Mouse (Mus musculus) gastrocnemius, adult 8-10 months (tissue): ENCODE measurements around the gene Pitpnm2. TPM values are rescaled to one million over a fixed set of nuclear protein-coding genes. Genes with fewer than 3 reads are reported as not detected.
A peak's percentile ranks its signal among the peaks of the same experiment; 100 is the strongest.

Experiments
- DNase-seq, 2 experiments: peaks; one replicate each; pipeline ENCODE4 v3.0.0; 2022; ENCODE audit warnings: low spot score in 2 of 2
- total RNA-seq, 4 experiments: library from RNA; stranded (reverse); gene quantifications; 2 replicates each; pipeline ENCODE4 v1.2.4; 2022

Pitpnm2 gene
- total RNA-seq, 4 experiments from 2014 or later, result 19.3 to 22.4 (median 20.8) TPM

DNA sequence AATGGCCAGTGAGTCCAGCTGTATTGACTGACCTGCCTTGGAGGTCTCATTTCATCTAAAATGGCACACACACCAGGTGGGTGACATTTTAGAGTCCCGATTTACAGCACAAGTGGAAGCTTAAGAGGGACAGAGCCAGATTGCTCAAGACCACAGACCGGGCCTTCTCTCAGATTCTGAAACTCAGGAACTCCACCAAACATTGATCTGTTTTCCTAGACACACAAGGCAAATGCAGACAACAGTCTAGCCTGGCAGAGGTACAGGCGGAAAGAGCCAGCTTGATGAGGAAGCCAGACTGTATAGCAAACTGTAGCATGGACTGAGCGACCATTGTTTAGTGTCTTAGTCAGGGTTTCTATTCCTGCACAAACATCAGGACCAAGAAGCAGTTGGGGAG, 46.3 kb downstream of the Pitpnm2 start:
- DNase-seq, result no peak

DNA sequence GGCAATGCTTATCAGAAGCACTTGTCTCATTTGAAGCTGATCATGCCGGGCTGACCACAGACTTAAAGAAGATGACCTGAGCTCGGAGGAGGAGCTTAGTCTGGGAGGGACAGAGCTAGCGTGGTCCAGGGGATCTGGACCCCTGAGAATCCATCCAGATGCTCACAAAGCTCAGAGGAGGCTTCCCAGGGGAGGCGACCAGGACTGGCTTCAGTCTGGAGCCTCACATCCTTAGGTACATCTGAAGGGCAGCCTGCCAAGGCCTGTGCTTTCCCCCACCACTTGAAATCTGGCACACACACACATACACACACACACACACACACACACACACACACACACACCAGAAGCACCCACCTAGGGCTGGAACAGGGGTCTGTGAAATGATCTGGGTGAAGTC, 47.5 kb downstream of the Pitpnm2 start:
- DNase-seq, result no peak

DNA sequence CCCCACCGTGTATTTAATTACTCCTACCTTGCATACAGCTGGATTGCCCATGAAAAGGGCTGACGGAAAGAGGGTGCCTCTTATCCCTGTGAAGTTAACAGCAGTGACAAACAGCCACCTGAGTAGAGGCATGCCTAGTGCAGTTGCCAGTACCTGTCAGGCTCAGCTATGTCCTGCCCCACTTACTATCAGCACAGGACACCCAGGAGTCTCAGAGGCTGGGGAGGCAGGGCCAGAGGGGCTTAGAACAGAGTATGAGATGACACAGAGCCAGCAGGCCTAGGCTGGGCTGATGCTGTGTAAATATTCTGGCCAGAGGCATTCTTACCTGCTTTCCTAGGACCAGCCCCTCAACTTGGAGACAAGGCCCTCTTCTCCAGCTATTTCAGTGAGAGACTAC, 48.0 kb downstream of the Pitpnm2 start:
- DNase-seq, result no peak

DNA sequence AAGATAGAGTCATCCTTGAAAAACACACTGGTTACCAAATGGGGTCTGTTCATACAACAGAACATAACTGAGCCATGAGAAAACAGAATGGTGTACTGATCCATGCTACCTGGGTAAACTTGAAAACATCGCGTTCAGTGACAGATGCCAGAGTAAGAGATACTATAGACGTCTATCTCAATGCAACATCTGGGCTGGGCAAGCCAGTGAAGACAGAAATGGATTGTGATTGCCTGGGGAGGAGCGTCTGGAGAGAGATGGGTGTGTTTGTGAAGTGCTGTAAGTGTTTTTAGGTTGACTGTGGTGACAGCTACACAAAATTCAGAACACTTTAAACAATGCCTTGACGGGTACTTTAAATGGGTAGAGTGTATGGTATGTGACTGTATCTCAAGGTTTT, 48.7 kb downstream of the Pitpnm2 start:
- no peak for DNase-seq

DNA sequence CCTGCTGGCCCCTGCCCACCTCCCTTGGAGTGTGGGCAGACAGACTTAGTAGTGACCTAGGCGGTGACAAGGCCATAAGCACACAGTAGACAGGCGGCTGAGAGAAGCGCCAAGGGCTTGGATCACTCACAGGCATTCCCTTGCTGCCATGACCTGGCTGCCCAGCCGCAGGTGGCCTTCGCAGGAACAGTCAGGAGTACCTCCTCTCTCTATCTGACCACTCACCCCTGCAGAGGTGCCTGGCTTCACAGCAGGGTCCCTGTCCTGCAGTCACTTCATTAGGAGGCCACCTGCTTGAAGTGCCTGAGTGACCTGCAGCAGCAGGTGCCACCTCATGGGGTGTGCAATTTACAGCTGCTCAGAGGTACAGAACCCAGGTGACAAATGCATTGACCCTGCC, 50.4 kb downstream of the Pitpnm2 start:
- DNase-seq, result no peak

DNA sequence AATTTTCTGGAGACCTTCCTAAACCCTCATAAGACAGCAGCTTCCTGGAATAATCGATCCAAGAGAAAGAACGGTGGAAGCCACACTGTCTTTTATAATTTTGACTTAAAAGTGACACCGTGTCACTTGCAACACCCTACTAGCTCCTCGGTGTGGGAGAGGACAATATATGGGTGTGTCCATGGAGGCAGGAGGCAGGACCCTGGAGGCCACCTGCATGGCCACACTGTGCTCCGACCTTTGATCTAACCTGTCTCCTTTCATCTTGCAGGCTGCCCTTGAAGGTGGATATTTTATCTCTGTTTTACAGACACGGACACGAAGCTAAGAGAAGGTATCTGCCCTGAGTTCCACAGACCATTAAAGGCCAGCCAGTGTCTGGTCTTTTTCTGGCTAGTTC, 51.1 kb downstream of the Pitpnm2 start:
- DNase-seq, result no peak

DNA sequence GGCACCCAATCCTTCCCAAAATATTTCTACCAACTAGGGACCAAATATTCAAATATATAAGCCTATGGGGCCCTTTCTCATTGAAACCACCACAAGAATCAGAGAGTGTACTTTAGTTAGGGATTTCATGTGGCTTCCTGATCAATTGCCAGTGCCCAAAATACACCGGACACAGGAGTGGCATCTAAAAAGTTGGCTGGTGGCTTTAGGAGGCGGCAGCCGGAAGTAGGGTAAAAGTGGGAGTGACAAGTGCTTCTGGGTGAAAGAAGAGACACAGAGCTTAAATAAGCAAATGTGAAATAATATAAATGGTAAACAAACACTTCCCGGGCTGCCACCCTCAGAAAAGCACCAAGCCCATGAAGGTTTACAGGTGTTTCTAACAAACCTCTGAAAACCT, 53.5 kb downstream of the Pitpnm2 start:
- no peak for DNase-seq

DNA sequence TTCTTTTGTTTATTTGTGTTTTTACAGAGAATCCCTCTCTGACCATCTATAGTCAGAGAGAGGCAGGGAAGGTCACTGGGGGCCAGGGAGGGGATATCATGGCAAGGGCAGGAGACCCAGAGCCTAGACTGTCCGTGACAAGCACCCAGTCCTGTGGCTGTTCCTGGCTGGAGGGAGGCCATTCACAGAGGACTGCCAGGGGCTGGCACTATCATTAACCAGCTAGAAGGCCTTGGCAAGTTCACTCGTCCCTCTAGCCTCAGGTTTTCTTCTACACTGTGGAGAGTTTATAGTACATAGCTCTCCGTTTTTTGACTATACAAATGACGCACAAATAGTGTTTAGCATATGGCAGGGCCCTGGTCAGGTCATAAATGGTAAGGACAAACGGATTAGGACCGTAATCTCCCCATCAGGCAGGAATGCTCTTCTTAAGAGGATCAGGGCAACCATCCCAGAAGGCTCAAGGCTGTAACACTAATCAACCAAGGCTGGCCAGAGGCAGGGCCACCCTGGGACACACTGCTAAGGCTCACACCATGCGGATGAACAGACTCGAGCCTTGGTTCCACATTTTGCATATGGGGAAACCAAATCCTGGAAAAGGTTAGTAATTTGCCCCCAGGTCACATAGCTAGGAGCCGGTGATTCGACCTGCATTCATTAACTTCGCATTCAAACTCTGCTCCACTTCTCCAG, 55.0 kb downstream of the Pitpnm2 start:
- peak; percentile 49 to 65 for DNase-seq

DNA sequence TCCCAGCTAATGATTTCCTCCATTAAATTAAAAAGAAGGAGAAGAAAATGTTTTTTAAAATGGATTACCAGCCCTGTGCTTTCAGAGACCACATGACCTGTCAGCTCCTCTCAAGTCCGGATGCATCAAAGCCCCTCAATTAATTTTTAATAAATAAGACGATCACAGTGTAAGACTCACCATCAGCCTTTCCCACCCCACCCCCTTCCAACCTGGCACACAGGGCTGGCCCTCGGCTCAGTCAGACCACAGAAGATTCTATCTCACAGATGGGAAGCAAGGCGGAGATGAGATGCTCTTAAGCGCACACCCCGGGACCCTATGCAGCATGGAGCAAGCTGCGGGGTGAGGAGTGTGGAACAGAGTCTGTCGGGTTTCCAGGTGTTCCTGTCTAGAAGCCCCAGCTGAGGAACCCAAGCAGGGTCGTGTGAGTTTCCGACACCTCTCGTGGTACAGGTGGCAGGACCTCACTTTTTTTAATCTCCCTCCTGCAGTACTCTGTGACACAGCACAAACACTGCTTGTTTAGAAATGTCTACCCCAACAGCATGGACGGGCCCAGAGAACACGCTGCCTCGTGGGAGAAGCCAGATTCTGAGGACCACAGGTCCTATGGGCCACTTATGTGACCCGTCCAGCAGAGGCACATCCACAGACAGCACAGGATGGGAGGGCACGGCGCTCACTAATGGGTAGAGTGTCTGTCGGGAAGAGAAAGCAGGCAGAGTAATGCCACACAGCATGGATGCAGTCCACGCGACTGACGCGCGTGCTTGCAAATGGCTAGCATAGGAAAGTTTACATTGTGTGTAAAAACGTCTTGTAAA, 56.1 kb downstream of the Pitpnm2 start:
- DNase-seq, result no peak

DNA sequence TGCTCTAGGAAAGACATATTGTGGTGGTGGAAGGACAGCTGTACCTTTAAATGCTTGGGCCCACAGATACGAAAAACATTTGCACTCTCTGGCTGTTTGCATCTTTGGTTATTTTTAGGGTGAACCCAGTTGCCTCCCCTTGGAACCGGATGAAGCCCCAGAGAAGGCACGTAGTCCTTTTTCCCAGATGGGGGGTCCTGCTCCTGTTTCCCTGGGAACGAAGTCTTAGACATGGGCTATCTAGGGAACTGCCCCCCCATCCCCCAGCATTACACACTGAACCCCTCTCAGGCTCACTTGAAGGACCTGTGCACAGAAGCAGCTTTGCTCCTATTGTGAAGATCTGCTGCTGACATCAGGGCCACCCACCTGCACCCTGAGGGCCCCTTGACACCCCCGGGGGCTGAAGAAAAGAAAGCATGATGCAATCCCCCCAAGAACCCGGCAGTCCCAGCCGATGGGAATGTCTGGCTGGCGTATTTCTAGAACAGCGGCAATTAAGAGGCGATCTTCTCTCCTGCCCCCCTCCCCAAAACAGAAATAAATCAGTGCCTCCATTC, 56.8 kb downstream of the Pitpnm2 start:
- no peak for DNase-seq

DNA sequence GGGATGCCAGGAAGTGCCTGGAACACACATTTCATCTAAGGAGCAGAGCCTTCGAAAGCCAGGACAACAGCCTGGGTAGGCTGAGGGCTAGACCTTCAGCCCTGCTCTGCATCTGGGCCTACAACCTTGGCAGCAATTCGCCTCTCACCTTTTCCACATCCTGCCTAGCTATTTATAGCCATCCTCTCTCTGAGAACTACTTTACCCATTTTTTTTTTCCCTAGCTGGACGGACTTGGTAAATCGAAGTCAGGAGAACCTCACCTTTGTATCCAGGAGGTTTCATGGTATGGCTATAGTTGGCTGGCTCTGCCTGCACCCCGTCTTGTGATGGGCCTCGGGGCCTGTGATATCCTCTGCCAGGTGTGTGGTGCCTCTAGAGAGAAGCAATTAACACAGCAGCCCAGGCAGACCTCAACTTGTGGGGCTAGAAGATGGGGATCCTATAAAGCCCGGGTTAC, 57.3 kb downstream of the Pitpnm2 start:
- no peak for DNase-seq

DNA sequence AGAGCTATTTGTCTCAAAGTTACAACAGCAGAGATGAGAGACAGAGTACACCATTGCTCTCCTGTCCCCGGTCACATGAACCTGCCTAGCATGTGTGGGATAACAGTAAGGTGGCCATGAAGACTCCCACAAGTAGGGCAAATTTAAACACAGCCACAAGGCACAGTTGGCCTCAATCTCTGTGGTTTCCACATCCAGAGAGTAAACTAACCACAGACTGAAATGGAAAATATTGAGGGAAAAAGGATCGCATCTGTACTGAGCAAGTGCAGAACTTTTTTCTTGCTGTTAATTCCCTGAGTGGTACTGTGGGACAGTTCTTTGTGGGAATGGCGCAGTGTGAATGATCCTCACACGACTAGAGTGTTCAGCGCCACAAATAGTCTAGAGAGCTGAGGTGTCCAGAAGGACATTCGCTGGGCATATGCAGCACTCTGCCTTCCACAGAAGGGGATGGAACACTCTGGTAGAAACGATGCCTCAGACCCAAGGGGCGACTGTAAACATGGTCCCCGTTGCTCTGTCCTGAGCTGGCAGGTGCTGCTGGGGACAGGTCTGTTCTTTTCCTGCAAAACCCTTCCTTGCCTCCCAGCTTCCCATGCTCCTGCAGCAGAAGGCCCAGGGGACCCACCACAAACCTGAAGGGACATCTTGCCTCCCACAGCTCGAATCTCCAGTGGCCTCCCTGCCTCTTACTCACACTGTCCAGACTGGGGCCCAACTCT, 59.3 kb downstream of the Pitpnm2 start:
- no peak for DNase-seq

DNA sequence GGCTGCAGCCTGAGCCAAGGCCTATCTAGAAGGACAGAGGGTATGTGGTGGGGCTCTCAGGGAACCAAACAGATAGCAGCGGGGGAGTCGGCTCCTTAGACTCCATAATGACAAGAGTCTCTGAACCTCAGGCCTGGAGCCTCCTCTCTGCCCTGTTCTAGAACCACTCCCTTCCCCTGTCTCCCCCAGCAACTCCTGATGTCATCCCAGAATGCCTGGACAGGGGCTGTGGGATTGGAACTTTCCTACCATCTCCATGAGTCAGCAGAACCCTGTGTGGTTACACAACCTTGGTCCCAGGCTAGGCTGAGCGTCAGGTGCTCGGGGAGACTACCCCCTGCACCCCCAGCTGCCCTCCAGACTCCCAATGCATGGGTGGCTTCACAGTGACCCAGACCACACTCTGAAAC, 60.0 kb downstream of the Pitpnm2 start:
- DNase-seq, result no peak

DNA sequence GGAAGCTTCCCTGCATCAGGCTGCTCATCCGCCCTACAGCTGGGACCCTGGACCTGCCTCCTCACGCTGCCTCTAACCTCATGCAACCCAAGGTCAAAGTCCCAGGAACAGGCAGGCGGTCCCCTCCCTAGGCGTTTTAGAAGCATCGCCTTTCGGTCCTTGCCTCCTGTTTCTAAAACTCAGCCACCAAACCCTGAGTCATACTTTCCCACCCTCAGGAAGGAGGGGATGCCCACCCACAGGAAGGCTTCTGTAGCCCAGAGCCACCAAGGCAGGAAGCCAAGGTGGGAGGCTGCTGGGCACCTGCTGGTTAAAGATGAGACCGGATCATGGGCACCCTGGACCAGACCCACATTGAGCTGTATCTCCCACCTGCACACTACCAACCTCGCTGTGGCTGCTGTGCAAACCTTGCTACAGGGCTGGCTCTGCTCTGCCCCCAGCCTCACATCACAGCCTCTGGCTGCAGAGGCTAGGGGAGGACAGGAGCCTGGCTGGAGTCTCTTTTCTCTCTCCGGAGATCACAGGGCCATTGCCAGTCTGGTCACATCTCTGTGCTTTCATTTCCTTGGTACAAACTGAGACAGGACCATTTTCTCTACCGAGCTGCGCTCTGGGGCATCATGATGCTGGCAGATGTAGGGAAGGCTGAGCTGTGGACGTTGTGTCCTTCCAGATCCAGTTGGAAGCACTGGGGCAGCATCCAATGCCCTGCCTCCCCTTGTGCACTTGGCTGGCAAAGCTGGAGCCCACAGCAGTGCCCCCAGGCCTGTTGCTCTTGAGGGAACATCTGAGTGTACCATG, 61.9 kb downstream of the Pitpnm2 start:
- no peak for DNase-seq

DNA sequence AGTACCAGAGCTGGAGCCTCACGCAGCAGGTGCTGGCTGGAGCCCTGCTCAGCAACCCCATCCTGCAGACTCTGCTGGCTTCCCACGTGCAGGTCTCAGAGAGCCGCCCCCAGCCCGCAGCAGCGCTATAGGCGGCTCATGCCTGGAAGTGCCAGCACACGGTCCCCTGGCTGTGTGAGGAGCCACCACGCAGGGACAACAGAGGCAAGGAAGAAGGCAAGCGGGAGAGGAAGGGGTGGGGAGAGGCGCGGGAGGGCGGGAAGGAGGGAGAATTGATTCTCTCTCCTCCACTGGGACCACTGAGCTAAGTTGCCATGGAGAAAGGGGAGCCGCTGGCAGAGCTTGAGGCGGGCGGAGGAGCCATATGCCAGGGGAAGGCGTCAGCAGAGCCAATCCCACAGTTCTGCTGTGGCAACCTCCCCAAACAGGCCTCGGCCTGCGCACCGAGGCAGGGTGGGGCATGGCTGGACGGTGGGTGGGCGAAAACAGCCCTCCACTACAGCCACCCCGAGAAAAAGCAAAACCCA, 62.5 kb downstream of the Pitpnm2 start:
- no peak for DNase-seq

DNA sequence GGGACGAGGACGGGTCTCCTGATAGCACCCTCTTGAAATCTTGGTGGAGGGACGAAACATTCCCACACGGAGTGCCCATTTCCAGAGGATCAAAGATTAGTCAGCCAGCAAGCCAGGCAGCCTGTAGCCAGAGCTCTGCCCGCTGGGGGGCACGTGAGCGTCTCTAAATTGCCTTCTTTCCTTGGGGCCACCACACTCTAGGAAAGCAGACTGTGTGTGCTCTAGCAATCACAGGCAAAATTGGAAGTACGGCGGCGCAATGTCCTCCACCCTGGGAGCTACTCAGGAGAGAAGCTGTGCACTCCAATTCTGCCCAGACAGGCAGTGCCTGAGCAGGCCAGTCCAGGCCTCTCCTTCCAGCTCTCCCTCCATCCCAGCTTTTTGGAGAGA, 63.1 kb downstream of the Pitpnm2 start:
- DNase-seq, result no peak

DNA sequence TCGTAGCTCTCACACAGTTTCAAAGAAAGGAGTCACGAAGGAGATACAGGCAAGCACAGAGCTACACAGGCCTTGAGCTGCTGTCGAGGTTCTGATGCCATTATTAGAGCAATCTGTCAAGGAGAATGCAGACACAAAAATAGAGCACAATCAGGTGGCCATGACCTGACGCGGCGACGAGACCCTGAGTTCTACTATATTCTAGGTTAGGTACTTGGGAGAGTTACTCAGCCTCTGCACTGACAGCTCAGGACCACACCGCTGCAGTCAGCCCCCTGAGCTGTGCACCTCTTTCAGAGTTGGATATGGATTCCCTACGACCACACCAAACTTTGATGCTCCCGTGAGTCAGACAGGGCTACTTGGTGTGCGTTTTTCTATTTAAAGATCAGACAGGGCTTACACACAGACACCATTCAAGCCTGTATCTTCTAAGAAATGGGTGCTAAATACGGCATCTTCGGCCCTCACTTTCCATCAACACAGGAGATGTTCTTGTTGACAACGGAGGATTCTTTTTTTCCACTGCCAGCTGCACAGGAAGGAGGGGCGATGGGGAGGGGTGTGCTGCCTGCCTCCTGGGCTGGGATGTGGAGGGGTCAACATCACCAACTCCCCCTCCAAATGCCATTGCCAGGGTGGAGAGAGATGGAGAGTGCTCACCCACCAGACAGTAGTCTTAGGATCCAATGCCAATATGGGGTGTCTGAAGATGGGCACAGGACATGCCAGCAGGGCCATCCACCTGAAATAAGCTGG, 63.7 kb downstream of the Pitpnm2 start:
- DNase-seq, result no peak

DNA sequence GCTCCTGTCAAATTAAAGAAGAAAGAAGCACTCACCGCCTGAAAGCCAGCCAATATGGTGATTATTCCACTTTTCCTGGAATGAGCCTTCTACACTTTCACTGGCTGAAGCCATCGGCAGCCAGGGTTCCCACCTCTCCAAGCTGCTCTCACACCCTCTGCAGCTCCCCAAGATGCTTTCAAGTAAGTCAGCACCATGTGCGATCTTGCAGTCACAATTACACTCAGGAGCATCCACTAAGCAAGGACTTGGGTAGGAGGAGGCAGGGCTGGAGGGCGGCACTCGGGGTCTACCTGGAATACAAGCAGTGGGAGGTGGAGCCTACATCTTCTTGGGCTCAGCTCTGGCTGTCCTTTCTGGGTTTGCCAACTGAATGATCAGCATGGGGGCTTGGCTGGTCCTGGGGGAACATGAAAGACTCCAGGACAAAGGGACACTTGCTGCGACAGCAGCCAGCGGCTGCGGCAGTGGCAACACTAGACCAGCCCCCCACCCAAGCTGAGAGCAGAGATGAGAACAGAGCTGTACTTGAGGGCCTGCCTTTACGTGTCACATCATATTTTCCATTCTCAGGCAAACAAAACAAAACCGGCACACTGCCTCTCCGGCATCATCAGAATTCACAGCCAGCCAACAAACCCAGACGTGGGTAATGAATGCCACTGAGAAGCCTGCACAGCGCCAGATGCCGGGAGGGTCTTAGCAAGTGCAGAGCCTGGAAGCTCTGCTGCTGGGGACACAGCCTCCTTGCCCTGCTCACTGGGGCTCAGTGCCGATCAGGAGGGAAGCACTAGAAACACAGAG, 64.5 kb downstream of the Pitpnm2 start:
- DNase-seq, result no peak

DNA sequence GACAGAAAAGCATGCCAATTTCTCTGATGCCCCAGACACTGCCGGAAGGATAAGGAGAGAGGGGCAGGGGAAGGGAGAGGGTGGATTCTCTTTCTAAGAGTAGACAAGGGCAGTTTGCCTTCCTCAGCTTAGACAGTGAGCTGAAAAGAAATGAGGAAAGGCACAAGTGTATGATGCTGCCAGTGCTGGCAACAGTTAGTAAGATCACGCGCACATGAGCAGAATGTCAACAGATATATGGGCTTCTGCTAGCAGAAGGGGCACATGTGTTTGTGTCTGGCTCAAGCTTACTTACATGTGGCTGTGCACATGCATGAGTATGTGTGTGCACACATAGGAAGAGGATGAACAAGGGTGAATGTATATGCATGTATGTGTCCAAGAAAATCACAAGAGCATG, 65.4 kb downstream of the Pitpnm2 start:
- DNase-seq, result no peak
